Mouse (Mus musculus) midbrain, embryonic 15.5 days (tissue): Measurements from ENCODE around the gene Plk3. TPM values are rescaled to one million over a fixed set of nuclear protein-coding genes. Genes with fewer than 3 reads are reported as not detected.
A peak's percentile ranks its signal among the peaks of the same experiment; 100 is the strongest.

ENCODE experiments used
- ATAC-seq: fragments of 200-750 bp; cut with Nextera tagmentation; replicated peaks from 2 replicates; pipeline ENCODE4 v1.8.0; 2017; ENCODE audit warnings: moderate TSS enrichment
- H3K27ac ChIP-seq: fragments of 300-500 bp; sonication (generic); 2 replicates; pipeline ENCODE4 v1.5.1; 2015; ENCODE audit warnings: mild to moderate bottlenecking, inconsistent platforms
- H3K27me3 ChIP-seq: fragments of 300-500 bp; sonication (generic); replicated peaks from 2 replicates; pipeline ENCODE4 v1.6.1; 2015; ENCODE audit warnings: inconsistent platforms
- H3K36me3 ChIP-seq: fragments of 300-500 bp; sonication (generic); replicated peaks from 2 replicates; pipeline ENCODE4 v1.6.1; 2015; ENCODE audit warnings: inconsistent platforms
- H3K4me1 ChIP-seq: fragments of 300-500 bp; sonication (generic); 2 replicates; pipeline ENCODE4 v1.6.1; 2015; ENCODE audit warnings: inconsistent platforms
- H3K4me2 ChIP-seq: fragments of 300-500 bp; sonication (generic); 2 replicates; pipeline ENCODE4 v1.6.1; 2015; ENCODE audit warnings: inconsistent platforms, mild to moderate bottlenecking, moderate library complexity
- H3K4me3 ChIP-seq: fragments of 300-500 bp; sonication (generic); 2 replicates; pipeline ENCODE4 v1.5.1; 2015; ENCODE audit warnings: mild to moderate bottlenecking, inconsistent platforms
- H3K9ac ChIP-seq: fragments of 300-500 bp; sonication (generic); 2 replicates; pipeline ENCODE4 v1.6.1; 2015; ENCODE audit warnings: mild to moderate bottlenecking, inconsistent platforms
- H3K9me3 ChIP-seq: fragments of 300-500 bp; sonication (generic); 2 replicates; pipeline ENCODE4 v1.6.1; 2016; ENCODE audit warnings: inconsistent platforms
- WGBS: fragments of 180-500 bp; shearing (Covaris S2); methylation state at CpG from one replicate; pipeline ENCODE4 v1.1.7; 2015; ENCODE audit warnings: mixed read lengths; 5-methylcytosine and 5-hydroxymethylcytosine counted together
- polyA plus RNA-seq: library from polyadenylated mRNA; unstranded; fragments of >200 nt; fragmentation: Nextera tagmentation; extraction: Ambion mirVana; gene quantifications from 2 replicates; pipeline ENCODE4 v1.2.1, GENCODE M21; 2015

Gene Plk3
- polyA plus RNA-seq, 1 experiment from 2014 or later: 19.3 TPM

- no peak overlapping the region for H3K4me2 ChIP-seq
- H3K9me3 ChIP-seq: no peaks in the 10 kb centered on the region
- ATAC-seq: no peak
- peaks cover 23% of the 10 kb centered on the region for H3K4me1 ChIP-seq
- H3K9ac ChIP-seq: peak overlapping the region; percentile 20; the same call in 1 of the 2 replicates
- peaks cover 7% of the 10 kb centered on the region; the same call in 1 of the 2 replicates for H3K36me3 ChIP-seq
- H3K27ac ChIP-seq: peak overlapping the region; percentile 67
- H3K4me3 ChIP-seq: no peak overlapping the region
- no peaks in the 10 kb centered on the region for H3K27me3 ChIP-seq
- 67% methylated on average over 14 of the region's 14 CpGs for WGBS
Measured at GRCm38 (mm10) chr4:117124518-117125347, 9.0 kb downstream of the Plk3 start.

GRCm38 (mm10) chr4:117124218-117124517 lies 9.6 kb downstream of the Plk3 start:
- no peak for ATAC-seq
- Histone ChIP-seq H3K4me1 (peaks cover 25% of the 10 kb centered on the region), H3K4me3 (no peak overlapping the region), H3K27ac (no peak overlapping the region), H3K9ac (no peak overlapping the region), H3K9me3 (no peaks in the 10 kb centered on the region), H3K4me2 (no peak overlapping the region), H3K36me3 (peaks cover 7% of the 10 kb centered on the region; the same call in 1 of the 2 replicates), H3K27me3 (no peaks in the 10 kb centered on the region)
- 92% methylated on average over 3 of the region's 3 CpGs for WGBS

DNA sequence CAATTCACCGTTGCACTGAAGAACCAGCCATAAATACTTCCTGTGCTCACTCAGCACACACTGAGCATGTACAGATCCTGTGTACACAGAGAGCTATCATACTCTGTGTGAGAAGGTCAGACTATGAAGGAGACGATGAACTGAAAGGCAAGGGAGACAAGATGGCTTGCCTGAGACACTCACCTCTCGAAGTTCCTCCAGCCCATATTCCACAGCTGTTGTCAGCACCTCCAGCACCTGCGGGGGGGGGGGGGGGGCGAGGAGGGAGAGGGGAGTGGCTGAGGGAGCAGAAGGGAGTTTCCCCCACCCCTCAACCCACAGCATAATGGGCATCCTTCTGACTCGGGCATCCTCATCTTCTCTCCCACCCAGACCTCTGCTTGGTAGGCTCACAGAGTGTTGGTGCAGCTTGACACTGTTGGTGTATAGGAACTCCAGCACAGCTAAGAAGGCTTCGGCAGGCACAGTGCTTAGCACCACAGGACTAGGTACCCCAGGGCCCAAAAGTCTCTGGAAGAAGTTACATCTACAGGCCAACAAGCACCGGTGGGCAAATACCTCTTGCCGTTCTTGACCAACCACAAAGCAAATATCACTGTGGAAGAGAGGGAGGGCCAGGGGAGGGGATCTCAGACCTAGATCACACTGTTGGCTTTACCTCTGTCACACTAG lies 10.1 kb downstream of the Plk3 start:
- no peak overlapping the region for H3K4me2 ChIP-seq
- H3K36me3 ChIP-seq: peaks cover 4% of the 10 kb centered on the region; the same call in 1 of the 2 replicates
- no peak for ATAC-seq
- H3K4me3 ChIP-seq: no peak overlapping the region
- H3K27me3 ChIP-seq: no peaks in the 10 kb centered on the region
- H3K9me3 ChIP-seq: no peaks in the 10 kb centered on the region
- peaks cover 25% of the 10 kb centered on the region for H3K4me1 ChIP-seq
- no peak overlapping the region for H3K27ac ChIP-seq
- no peak overlapping the region for H3K9ac ChIP-seq
- 87% methylated on average over 8 of the region's 9 CpGs for WGBS

DNA sequence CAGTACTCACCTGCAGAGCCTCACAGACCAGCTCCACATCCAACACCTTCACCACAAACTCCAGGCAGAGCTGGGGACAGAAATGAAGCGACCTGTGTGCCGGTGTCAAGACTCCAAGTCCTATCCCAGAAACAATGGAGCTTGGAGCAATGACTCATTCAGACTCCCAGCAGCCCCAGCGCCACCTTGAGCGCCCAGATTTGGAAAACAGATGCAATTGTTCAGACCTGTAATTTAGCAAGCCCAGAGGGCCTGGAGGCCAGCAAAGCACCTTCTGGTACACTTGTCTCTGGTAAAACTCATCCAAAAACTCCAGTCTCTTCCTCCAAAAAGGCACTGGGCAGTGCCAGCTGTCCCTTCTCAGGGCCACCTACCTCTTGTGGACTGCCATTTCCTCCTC lies 11.6 kb downstream of the Plk3 start:
- H3K27me3 ChIP-seq: no peaks in the 10 kb centered on the region
- H3K4me3 ChIP-seq: no peak overlapping the region
- H3K4me1 ChIP-seq: peaks cover 25% of the 10 kb centered on the region
- no peaks in the 10 kb centered on the region for H3K36me3 ChIP-seq
- H3K9ac ChIP-seq: no peak overlapping the region
- no peaks in the 10 kb centered on the region for H3K9me3 ChIP-seq
- WGBS: 85% methylated on average over 4 of the region's 4 CpGs
- H3K27ac ChIP-seq: no peak overlapping the region
- no peak overlapping the region for H3K4me2 ChIP-seq
- no peak for ATAC-seq

- H3K9ac ChIP-seq: peak overlapping the region; percentile 62
- H3K27ac ChIP-seq: peak overlapping the region; percentile 90
- peak overlapping the region; percentile 80 for H3K4me3 ChIP-seq
- H3K9me3 ChIP-seq: no peaks in the 10 kb centered on the region
- no peaks in the 10 kb centered on the region for H3K27me3 ChIP-seq
- no peaks in the 10 kb centered on the region for H3K36me3 ChIP-seq
- peaks cover 20% of the 10 kb centered on the region for H3K4me1 ChIP-seq
- WGBS: under 1% methylated on average over 69 of the region's 69 CpGs
- peak; percentile 96 for ATAC-seq
- H3K4me2 ChIP-seq: peak overlapping the region; percentile 100
Measured at GRCm38 (mm10) chr4:117120445-117121414, 13.0 kb downstream of the Plk3 start.

DNA sequence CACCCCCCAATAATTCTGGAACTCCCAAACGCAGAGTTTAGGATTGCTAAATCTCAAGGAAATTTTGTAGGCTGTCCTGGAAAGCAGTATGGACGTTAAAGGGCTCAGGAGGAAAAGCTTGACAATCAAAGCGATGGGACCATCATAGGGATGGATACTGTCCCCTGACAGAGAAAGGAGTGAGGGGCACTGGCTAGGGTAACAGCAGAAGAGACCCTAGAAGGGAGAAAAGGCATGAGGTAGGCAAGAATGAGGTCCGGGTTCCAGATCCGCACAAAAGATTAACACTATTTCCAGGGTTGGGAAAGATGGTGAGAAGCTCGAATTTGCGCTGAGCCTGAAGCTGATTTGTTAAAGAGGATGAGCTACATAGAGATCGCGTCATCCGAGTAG lies 13.7 kb downstream of the Plk3 start:
- 4% methylated on average over 10 of the region's 10 CpGs for WGBS
- peak overlapping the region; percentile 90 for H3K27ac ChIP-seq

GRCm38 (mm10) chr4:117119636-117120035 lies 14.1 kb downstream of the Plk3 start:
- 66% methylated on average over 5 of the region's 5 CpGs for WGBS
- H3K36me3 ChIP-seq: no peaks in the 10 kb centered on the region; the same call in 1 of the 2 replicates
- H3K27me3 ChIP-seq: no peaks in the 10 kb centered on the region
- peak overlapping the region; percentile 100 for H3K4me2 ChIP-seq
- H3K9me3 ChIP-seq: no peaks in the 10 kb centered on the region
- H3K4me1 ChIP-seq: peaks cover 11% of the 10 kb centered on the region
- H3K27ac ChIP-seq: peak overlapping the region; percentile 90
- ATAC-seq: no peak
- H3K9ac ChIP-seq: peak overlapping the region; percentile 62
- H3K4me3 ChIP-seq: peak overlapping the region; percentile 80

More for the DNA sequence above, 13.7 kb downstream of the Plk3 start:
- ATAC-seq: peak; percentile 19
- no peaks in the 10 kb centered on the region for H3K36me3 ChIP-seq
- peaks cover 14% of the 10 kb centered on the region for H3K4me1 ChIP-seq
- H3K4me3 ChIP-seq: peak overlapping the region; percentile 80
- H3K27me3 ChIP-seq: no peaks in the 10 kb centered on the region
- H3K9me3 ChIP-seq: no peaks in the 10 kb centered on the region
- peak overlapping the region; percentile 62 for H3K9ac ChIP-seq
- peak overlapping the region; percentile 100 for H3K4me2 ChIP-seq

GRCm38 (mm10) chr4:117117931-117118330 lies 15.8 kb downstream of the Plk3 start:
- H3K4me3 ChIP-seq: no peak overlapping the region
- H3K9me3 ChIP-seq: no peaks in the 10 kb centered on the region
- no peak overlapping the region for H3K4me2 ChIP-seq
- no peak for ATAC-seq
- peaks cover 6% of the 10 kb centered on the region; the same call in 1 of the 2 replicates for H3K36me3 ChIP-seq
- no peaks in the 10 kb centered on the region for H3K27me3 ChIP-seq
- no peak overlapping the region for H3K9ac ChIP-seq
- peaks cover 11% of the 10 kb centered on the region for H3K4me1 ChIP-seq
- WGBS: 93% methylated on average over 7 of the region's 7 CpGs
- no peak overlapping the region for H3K27ac ChIP-seq

DNA sequence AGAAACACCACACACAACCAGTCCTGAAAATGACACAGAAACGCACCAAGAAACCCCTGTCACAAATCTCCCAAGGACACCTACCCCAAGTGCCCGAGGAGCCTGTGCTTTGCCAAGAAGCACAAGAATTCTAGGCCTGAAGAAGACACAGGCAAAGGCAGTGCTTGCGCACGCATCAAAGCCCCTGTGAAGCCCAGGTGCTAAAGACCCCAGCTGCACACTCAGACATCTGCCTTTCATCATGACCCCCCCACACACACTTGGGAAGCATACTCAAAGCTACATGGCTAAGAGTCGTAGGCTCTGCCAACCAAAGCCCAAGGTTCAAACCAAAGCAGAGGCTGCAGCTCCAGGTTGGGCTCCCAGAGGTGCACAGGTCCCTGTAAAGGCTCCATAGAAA lies 18.2 kb downstream of the Plk3 start:
- 88% methylated on average over 5 of the region's 5 CpGs for WGBS
- Histone ChIP-seq H3K4me1 (peaks cover 4% of the 10 kb centered on the region), H3K4me3 (no peak overlapping the region), H3K27me3 (no peaks in the 10 kb centered on the region), H3K27ac (no peak overlapping the region), H3K9me3 (no peaks in the 10 kb centered on the region), H3K4me2 (no peak overlapping the region), H3K9ac (no peak overlapping the region), H3K36me3 (peaks cover 15% of the 10 kb centered on the region; the same call in 1 of the 2 replicates)
- no peak for ATAC-seq

GRCm38 (mm10) chr4:117113237-117113636 lies 20.5 kb downstream of the Plk3 start:
- no peak overlapping the region for H3K9ac ChIP-seq
- H3K4me2 ChIP-seq: no peak overlapping the region
- no peak for ATAC-seq
- 82% methylated on average over 1 of the region's 1 CpGs for WGBS
- H3K36me3 ChIP-seq: peaks cover 15% of the 10 kb centered on the region; the same call in 1 of the 2 replicates
- no peaks in the 10 kb centered on the region for H3K9me3 ChIP-seq
- no peak overlapping the region for H3K4me3 ChIP-seq
- no peaks in the 10 kb centered on the region for H3K4me1 ChIP-seq
- H3K27me3 ChIP-seq: no peaks in the 10 kb centered on the region
- no peak overlapping the region for H3K27ac ChIP-seq

DNA sequence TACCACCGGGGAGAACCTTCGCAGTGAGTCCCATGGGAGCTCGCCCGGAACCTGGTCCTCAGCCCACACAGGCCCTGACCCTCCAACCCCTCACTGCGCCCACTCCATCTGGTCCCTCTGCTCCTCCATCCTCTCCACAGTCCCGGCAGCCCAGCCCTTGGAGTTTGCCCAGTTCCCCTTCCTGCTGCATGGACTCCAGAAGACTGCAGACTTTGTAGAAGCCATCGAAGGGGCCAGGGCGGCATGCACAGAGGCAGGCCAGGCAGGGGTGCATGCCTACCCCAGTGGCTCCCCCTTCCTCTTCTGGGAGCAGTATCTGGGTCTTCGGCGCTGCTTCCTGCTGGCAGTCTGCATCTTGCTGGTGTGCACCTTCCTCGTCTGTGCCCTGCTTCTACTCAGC lies 22.8 kb downstream of the Plk3 start:
- Histone ChIP-seq H3K27me3 (no peaks in the 10 kb centered on the region), H3K36me3 (peaks cover 19% of the 10 kb centered on the region; the same call in 1 of the 2 replicates), H3K4me3 (no peak overlapping the region), H3K4me1 (no peaks in the 10 kb centered on the region), H3K9me3 (no peaks in the 10 kb centered on the region), H3K9ac (no peak overlapping the region), H3K4me2 (no peak overlapping the region), H3K27ac (no peak overlapping the region)
- 92% methylated on average over 11 of the region's 11 CpGs for WGBS
- ATAC-seq: no peak

GRCm38 (mm10) chr4:117110249-117110648 lies 23.5 kb downstream of the Plk3 start:
- Histone ChIP-seq H3K27ac (no peak overlapping the region), H3K4me3 (no peak overlapping the region), H3K36me3 (peaks cover 19% of the 10 kb centered on the region; the same call in 1 of the 2 replicates), H3K4me1 (0 out of 2 replicates have a peak, but pooled peaks cover 6% of the 10 kb centered on the region), H3K4me2 (no peak overlapping the region), H3K9me3 (no peaks in the 10 kb centered on the region), H3K27me3 (no peaks in the 10 kb centered on the region), H3K9ac (no peak overlapping the region)
- 89% methylated on average over 13 of the region's 13 CpGs for WGBS
- no peak for ATAC-seq
